Mouse (Mus musculus): ENCODE results near the gene Gm12248.

DNA sequence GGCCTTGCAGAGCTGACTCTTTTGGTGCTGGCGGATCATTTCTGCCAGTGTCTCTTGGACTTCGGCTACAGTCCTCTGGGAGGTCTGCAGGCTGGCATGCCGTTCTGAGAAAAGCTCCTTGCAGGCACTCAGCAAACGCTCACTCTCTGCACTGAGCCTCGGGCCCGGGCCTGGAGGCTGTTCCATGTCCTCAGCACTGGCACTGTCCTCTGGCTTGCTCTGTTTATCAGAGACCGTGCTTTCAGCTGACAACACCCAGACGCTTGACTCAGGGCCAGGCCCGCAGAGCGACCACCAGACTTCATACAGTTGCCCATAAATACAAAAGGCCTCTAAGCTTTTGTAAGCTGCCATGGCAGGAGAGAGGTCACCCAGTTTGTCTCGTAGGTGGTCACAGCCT is 32.1 kb upstream of the Gm12248 start:
- TF ChIP-seq CTCF (IDR thresholded peaks at IDR 0.05; ENCODE audit: borderline replicate concordance, insufficient read depth, low read depth, low read length) (no peak), POLR2A (IDR thresholded peaks at IDR 0.05; ENCODE audit: borderline replicate concordance, insufficient read depth, low read length) (no peak)

Measured in cerebellum, adult 2 months (tissue).